Mouse (Mus musculus): ENCODE data around the gene Tex52. TPM values are rescaled to one million over a fixed set of nuclear protein-coding genes. Genes with fewer than 3 reads are reported as not detected.
A peak's percentile ranks its signal among the peaks of the same experiment; 100 is the strongest.

Gene Tex52
- polyA plus RNA-seq, 1 experiment from 2014 or later: 0.30 TPM

DNA sequence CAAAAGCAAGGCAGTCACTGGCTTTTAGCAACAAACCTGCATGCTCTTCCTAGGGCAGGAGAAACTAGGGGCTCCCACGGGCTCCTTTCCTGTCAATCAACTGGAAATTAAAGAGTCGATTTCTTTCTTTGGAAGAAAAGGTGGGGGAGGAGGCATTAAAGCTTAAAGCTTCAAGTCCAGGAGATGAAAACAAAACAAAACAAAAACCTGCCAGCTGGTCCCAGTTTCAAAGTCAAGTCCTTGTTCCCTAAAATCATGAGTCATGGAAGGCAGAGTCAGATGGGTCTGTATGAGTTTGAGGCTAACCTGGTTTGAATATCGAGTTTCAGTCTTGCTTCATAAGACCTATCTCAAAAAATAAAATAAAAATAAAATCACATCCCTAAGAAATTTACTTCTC is 21.1 kb upstream of the Tex52 start:
- Histone ChIP-seq H3K36me3 (ENCODE audit: control insufficient read depth, insufficient read depth, low read length) (peaks cover 15% of the 10 kb centered on the region), H3K9me3 (ENCODE audit: control insufficient read depth, low read depth, low read length) (no peaks in the 10 kb centered on the region), H3K9ac (replicated peaks; ENCODE audit: low read depth, low read length) (no peak overlapping the region), H3K27me3 (ENCODE audit: control insufficient read depth, insufficient read depth, low read length) (no peaks in the 10 kb centered on the region), H3K4me1 (ENCODE audit: control insufficient read depth, insufficient read depth, low read length) (peaks cover 9% of the 10 kb centered on the region; the same call in 1 of the 2 replicates), H3K27ac (ENCODE audit: low read length) (no peak overlapping the region), H3K4me2 (replicated peaks; ENCODE audit: low read depth, low read length) (0 out of 2 replicates have a peak overlapping the region, but pooled peaks have one; percentile 80), H3K4me3 (ENCODE audit: low read depth, low read length) (no peak overlapping the region)
- ATAC-seq (ENCODE audit: insufficient number of reproducible peaks, insufficient read depth, low FRiP score, low read depth): no peak
- 61% methylated on average over 3 of the region's 3 CpGs for WGBS

DNA sequence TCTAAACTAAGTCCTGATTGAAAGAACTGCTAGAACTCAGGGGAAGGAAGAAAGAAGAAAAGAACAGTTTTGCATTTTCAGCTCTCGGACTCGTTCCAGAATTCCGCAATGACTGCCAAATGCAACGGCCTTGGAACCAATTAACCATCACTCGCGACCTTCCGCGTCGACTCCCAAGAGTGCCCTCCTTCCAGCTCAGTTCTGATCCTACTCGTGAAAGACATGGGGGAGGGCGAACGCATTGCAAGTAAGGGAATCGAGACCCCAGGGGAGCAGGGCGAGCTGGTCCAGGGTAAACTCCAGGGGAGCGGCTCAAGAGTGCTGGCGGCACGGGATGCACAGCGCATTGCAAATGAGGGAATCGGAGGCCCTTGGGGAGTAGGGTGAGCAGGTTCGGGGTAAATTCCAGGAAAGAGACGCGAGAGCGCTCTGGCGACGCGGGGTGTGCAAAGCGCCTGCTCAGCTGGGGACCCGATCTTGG is 20.0 kb upstream of the Tex52 start:
- ATAC-seq (ENCODE audit: insufficient number of reproducible peaks, insufficient read depth, low FRiP score, low read depth): peak; percentile 76
- under 1% methylated on average over 28 of the region's 28 CpGs for whole genome bisulfite sequencing

DNA sequence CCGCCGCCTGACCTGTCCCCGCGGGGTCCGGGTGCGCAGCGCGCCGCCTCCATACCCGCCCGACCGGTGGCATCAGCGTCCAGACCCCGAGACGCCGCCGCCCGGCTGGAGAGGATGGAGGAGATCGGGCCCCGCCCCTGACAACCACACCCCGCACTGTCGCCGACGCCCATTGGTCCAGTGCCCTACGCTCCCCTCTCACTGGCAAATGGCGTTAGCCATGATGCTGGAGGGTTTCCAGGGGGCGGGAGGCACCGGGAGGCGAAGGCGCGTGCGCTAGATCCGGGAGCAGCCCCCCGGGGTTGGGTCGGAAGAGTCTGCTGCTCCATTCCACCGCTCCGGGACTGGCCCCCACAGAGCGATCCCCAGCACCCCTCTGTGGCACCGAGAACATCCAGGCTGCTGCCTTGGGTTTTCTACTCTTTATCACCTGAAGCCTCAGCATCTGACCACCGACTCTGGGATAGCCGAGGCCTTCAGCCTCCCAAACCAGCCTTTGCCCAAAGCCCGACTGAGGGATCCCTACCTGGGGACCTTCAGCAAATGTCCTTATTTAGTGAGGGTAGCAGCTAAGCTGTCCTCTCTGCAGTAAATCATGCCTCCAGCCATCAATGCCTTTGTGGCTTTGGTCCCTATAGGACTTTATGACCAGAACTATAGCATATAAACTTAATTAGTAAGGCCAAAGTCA is 19.4 kb upstream of the Tex52 start, which contains the start of gene Tulp3:
Tulp3 (minus strand) TSS at position 126 of the 691 bp plus-strand sequence.
- no peaks in the 10 kb centered on the region for H3K9me3 ChIP-seq (ENCODE audit: control insufficient read depth, low read depth, low read length)
- ATAC-seq (ENCODE audit: insufficient number of reproducible peaks, insufficient read depth, low FRiP score, low read depth): peak; percentile 99
- H3K4me1 ChIP-seq (ENCODE audit: control insufficient read depth, insufficient read depth, low read length): peaks cover 12% of the 10 kb centered on the region; the same call in 1 of the 2 replicates
- peak within 1 kb of the TSS; percentile 80 for H3K4me3 ChIP-seq (ENCODE audit: low read depth, low read length)
- peak within 1 kb of the TSS; percentile 61 for H3K9ac ChIP-seq (replicated peaks; ENCODE audit: low read depth, low read length)
- H3K27ac ChIP-seq (ENCODE audit: low read length): peak within 1 kb of the TSS; percentile 72
- H3K4me2 ChIP-seq (replicated peaks; ENCODE audit: low read depth, low read length): peak within 1 kb of the TSS; percentile 80
- H3K27me3 ChIP-seq (ENCODE audit: control insufficient read depth, insufficient read depth, low read length): no peaks in the 10 kb centered on the region
- peaks cover 15% of the 10 kb centered on the region for H3K36me3 ChIP-seq (ENCODE audit: control insufficient read depth, insufficient read depth, low read length)
- WGBS: 0% methylated on average over 34 of the region's 42 CpGs

More for the DNA sequence above, 20.0 kb upstream of the Tex52 start:
- no peaks in the 10 kb centered on the region for H3K27me3 ChIP-seq (ENCODE audit: control insufficient read depth, insufficient read depth, low read length)
- H3K9ac ChIP-seq (replicated peaks; ENCODE audit: low read depth, low read length): peak overlapping the region; percentile 61
- H3K36me3 ChIP-seq (ENCODE audit: control insufficient read depth, insufficient read depth, low read length): peaks cover 15% of the 10 kb centered on the region
- H3K4me1 ChIP-seq (ENCODE audit: control insufficient read depth, insufficient read depth, low read length): peaks cover 9% of the 10 kb centered on the region; the same call in 1 of the 2 replicates
- peak overlapping the region; percentile 80 for H3K4me3 ChIP-seq (ENCODE audit: low read depth, low read length)
- no peaks in the 10 kb centered on the region for H3K9me3 ChIP-seq (ENCODE audit: control insufficient read depth, low read depth, low read length)
- peak overlapping the region; percentile 80 for H3K4me2 ChIP-seq (replicated peaks; ENCODE audit: low read depth, low read length)
- peak overlapping the region; percentile 72 for H3K27ac ChIP-seq (ENCODE audit: low read length)

DNA sequence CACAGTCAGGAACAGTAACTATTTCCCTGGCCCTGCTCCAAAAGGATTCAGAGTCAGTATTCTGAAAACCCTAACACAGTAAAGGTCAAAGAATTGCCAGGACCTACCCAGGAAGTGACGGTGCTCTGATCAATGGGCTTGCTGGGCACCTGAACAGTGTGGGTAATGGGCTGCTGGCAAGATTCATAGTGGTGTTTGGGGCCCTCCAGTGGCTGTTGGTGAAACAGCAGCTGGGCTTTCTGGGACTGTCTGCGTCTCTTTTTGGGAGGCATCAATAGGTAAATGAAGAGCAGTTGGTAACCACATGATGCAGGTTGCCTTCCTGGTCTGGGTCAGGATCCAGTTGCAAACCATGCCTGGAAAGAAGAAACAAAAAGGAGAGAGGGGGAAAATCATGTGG is 16.3 kb upstream of the Tex52 start:
- Histone ChIP-seq H3K9ac (replicated peaks; ENCODE audit: low read depth, low read length) (no peak overlapping the region), H3K9me3 (ENCODE audit: control insufficient read depth, low read depth, low read length) (no peaks in the 10 kb centered on the region), H3K36me3 (ENCODE audit: control insufficient read depth, insufficient read depth, low read length) (peaks cover 15% of the 10 kb centered on the region), H3K4me1 (ENCODE audit: control insufficient read depth, insufficient read depth, low read length) (peaks cover 25% of the 10 kb centered on the region; the same call in 1 of the 2 replicates), H3K27ac (ENCODE audit: low read length) (no peak overlapping the region), H3K27me3 (ENCODE audit: control insufficient read depth, insufficient read depth, low read length) (no peaks in the 10 kb centered on the region), H3K4me3 (ENCODE audit: low read depth, low read length) (no peak overlapping the region), H3K4me2 (replicated peaks; ENCODE audit: low read depth, low read length) (no peak overlapping the region)
- ATAC-seq (ENCODE audit: insufficient number of reproducible peaks, insufficient read depth, low FRiP score, low read depth): no peak
- WGBS: 28% methylated on average over 2 of the region's 2 CpGs

DNA sequence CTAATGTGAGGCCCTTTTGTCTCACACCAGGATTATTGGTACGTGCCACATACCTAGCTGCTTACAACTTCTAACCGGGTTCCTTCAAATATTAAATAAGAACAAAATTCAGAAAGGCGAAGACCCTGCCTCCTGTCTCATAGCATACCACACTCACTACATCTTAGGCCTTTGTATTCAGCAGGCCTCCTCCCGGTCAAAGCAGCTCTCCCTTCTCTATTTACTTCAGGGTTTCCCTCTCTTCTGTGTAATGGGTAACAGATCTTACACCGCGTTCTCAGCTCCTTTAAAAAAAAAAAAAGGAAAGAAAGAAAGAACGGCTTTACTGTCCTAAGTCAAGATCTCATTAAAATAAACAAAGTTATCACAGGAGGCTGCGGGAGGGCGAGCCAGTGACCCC is 13.4 kb upstream of the Tex52 start:
- Histone ChIP-seq H3K4me1 (ENCODE audit: control insufficient read depth, insufficient read depth, low read length) (peaks cover 19% of the 10 kb centered on the region; the same call in 1 of the 2 replicates), H3K4me3 (ENCODE audit: low read depth, low read length) (peak overlapping the region; percentile 90), H3K27me3 (ENCODE audit: control insufficient read depth, insufficient read depth, low read length) (no peaks in the 10 kb centered on the region), H3K9ac (replicated peaks; ENCODE audit: low read depth, low read length) (peak overlapping the region; percentile 80), H3K36me3 (ENCODE audit: control insufficient read depth, insufficient read depth, low read length) (peaks cover 29% of the 10 kb centered on the region), H3K9me3 (ENCODE audit: control insufficient read depth, low read depth, low read length) (no peaks in the 10 kb centered on the region), H3K27ac (ENCODE audit: low read length) (peak overlapping the region; percentile 96), H3K4me2 (replicated peaks; ENCODE audit: low read depth, low read length) (peak overlapping the region; percentile 72)
- ATAC-seq (ENCODE audit: insufficient number of reproducible peaks, insufficient read depth, low FRiP score, low read depth): no peak
- 13% methylated on average over 9 of the region's 9 CpGs for WGBS

DNA sequence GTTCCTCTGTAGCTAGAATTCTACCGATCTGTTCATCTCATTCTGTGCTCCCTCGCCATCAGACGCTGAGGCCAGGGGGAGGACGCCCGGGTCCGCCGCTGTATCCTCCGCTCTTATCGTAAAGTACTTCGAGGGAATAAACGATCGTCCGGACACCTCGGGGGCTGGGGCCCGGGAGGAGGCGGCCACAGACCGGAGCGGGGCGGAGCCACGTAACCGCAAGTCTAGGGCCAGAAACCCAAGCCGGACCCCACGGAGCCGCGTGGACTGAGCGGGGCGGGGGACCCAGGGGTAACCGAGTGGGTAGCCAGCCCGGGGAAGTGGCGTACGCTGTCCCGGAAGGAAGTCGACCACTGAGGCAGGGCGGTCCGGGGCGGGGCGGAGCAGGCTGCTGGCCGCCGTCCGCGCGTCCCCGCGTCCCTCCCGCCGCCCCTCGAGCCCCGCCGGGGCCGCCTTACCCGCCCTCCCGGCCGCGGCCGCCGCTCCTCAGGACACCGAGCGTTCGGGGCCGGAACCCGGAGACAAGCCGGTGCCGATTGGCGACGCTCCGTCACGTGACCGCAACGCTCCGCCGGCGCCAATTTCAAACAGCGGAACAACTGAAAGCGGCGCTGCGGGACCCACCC is 12.8 kb upstream of the Tex52 start, which contains the start of the genes Rhno1 and Foxm1:
Rhno1 (minus strand) TSS at position 531 of the 626 bp plus-strand sequence.
Foxm1 (plus strand) TSS at position 587 of the 626 bp plus-strand sequence.
- no peaks in the 10 kb centered on the region for H3K27me3 ChIP-seq (ENCODE audit: control insufficient read depth, insufficient read depth, low read length)
- H3K9me3 ChIP-seq (ENCODE audit: control insufficient read depth, low read depth, low read length): no peaks in the 10 kb centered on the region
- peaks cover 19% of the 10 kb centered on the region; the same call in 1 of the 2 replicates for H3K4me1 ChIP-seq (ENCODE audit: control insufficient read depth, insufficient read depth, low read length)
- H3K27ac ChIP-seq (ENCODE audit: low read length): peak within 1 kb of the TSS; percentile 96
- H3K36me3 ChIP-seq (ENCODE audit: control insufficient read depth, insufficient read depth, low read length): peaks cover 33% of the 10 kb centered on the region
- peak within 1 kb of the TSS; percentile 72 for H3K4me2 ChIP-seq (replicated peaks; ENCODE audit: low read depth, low read length)
- WGBS: under 1% methylated on average over 68 of the region's 76 CpGs
- peak within 1 kb of the TSS; percentile 80 for H3K9ac ChIP-seq (replicated peaks; ENCODE audit: low read depth, low read length)
- peak within 1 kb of the TSS; percentile 90 for H3K4me3 ChIP-seq (ENCODE audit: low read depth, low read length)
- peak; percentile 85 for ATAC-seq (ENCODE audit: insufficient number of reproducible peaks, insufficient read depth, low FRiP score, low read depth)

DNA sequence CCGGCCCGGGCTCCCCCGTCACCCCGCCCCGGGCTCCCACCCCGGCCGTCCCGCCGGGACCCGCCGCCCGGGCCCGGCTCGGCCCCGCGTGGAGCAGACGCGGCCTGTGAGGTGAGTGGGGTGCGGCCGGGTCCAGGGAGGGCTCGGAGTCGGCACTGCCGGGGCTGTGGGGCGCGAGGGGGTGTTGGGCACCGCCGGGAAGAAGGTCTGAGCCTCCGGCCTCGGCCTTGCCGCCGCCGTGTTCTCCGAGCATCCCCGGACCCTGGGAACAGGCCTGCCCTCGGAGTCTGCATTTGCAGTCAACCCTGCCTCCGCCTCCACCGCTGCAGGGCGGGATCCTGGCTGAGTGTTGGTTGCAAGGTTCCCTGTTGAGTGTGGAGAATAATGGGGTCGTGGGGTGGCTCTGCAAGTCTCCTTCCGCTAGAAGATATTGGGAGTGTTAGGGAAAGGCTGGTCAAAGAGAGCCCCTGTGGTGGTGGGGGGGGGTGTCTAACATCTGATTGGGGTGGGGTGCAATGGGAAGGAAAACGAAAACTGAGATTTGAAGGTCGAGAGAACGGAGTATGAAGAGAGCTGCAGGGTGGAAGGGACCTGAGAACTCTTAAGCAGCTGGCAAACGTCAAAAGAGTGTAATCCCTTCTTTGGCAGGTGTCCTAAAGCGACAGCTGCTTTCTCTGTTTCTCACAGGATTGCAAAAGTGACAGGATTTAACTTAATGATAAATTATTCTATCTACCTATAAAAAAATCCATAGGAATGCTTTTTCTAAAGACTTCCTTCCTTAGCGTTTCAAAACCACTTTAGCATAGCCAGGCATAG is 12.0 kb upstream of the Tex52 start:
- no peaks in the 10 kb centered on the region for H3K9me3 ChIP-seq (ENCODE audit: control insufficient read depth, low read depth, low read length)
- H3K4me2 ChIP-seq (replicated peaks; ENCODE audit: low read depth, low read length): peak overlapping the region; percentile 72
- 2% methylated on average over 44 of the region's 46 CpGs for WGBS
- peaks cover 34% of the 10 kb centered on the region for H3K36me3 ChIP-seq (ENCODE audit: control insufficient read depth, insufficient read depth, low read length)
- peaks cover 19% of the 10 kb centered on the region; the same call in 1 of the 2 replicates for H3K4me1 ChIP-seq (ENCODE audit: control insufficient read depth, insufficient read depth, low read length)
- peak overlapping the region; percentile 90 for H3K4me3 ChIP-seq (ENCODE audit: low read depth, low read length)
- H3K27ac ChIP-seq (ENCODE audit: low read length): peak overlapping the region; percentile 96
- 0 out of 2 replicates have a peak, but pooled peaks have one; percentile 11 for ATAC-seq (ENCODE audit: insufficient number of reproducible peaks, insufficient read depth, low FRiP score, low read depth)
- H3K9ac ChIP-seq (replicated peaks; ENCODE audit: low read depth, low read length): peak overlapping the region; percentile 80
- no peaks in the 10 kb centered on the region for H3K27me3 ChIP-seq (ENCODE audit: control insufficient read depth, insufficient read depth, low read length)

DNA sequence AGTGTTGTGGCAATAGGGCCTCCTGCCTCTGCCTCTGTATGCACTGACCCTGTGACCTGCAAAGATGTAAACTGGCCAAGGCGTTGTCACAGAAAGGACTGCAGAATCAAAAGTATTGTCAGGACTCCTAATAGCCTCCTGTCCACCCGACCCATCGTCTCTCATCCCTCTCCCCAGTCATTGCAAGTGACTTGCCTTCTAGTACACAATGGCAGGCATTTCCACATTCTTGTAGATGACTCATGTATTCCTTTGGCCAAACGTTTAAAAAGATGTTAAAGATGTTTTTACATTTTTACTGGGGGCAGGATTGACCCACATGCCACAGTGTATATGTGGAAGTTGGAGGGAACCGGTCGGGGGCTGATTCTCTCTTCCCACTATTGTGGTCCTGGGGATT is 10.5 kb upstream of the Tex52 start:
- H3K9ac ChIP-seq (replicated peaks; ENCODE audit: low read depth, low read length): no peak overlapping the region

More for the DNA sequence above, 10.5 kb upstream of the Tex52 start:
- Histone ChIP-seq H3K9me3 (ENCODE audit: control insufficient read depth, low read depth, low read length) (no peaks in the 10 kb centered on the region), H3K36me3 (ENCODE audit: control insufficient read depth, insufficient read depth, low read length) (peaks cover 39% of the 10 kb centered on the region), H3K4me1 (ENCODE audit: control insufficient read depth, insufficient read depth, low read length) (peaks cover 19% of the 10 kb centered on the region; the same call in 1 of the 2 replicates), H3K4me2 (replicated peaks; ENCODE audit: low read depth, low read length) (no peak overlapping the region; the same call in 1 of the 2 replicates), H3K4me3 (ENCODE audit: low read depth, low read length) (no peak overlapping the region), H3K27me3 (ENCODE audit: control insufficient read depth, insufficient read depth, low read length) (no peaks in the 10 kb centered on the region), H3K27ac (ENCODE audit: low read length) (no peak overlapping the region)
- WGBS: 66% methylated on average over 6 of the region's 6 CpGs
- no peak for ATAC-seq (ENCODE audit: insufficient number of reproducible peaks, insufficient read depth, low FRiP score, low read depth)
